8 mouse cellular contexts compared by ENCODE assay signal in the genomic region with DNA sequence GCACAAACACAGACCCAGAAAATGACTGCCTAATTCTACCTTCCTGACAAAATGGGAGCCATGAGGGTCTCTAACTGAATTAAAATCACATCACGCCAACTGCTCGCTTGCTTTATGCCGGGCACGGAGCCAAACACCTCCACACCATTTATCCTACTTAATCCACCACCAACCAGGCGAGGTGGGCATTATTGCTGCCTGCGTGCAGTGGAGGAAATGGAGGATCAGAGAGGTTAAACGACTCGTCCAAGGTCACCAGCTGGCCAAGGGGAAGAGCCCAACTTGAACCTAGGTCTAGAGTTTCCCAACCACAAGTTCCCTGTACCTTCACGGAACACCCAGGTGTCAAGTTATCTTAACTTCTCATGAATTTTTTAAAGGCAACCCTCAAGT. TPM values are rescaled to one million over a fixed set of nuclear protein-coding genes. Genes with fewer than 3 reads are reported as not detected.
DNase-seq lines count a peak whose midpoint lies in the region; ATAC-seq and TF ChIP-seq lines count a peak whose summit lies in the region.

No protein-coding gene starts in this region.

- peaks cover 29% of the 10 kb centered on the region for H3K27me3 ChIP-seq in neural tube, embryonic 11.5 days (ENCODE audit: control insufficient read depth, insufficient read depth, low read length)
- peaks cover 2% of the 10 kb centered on the region for H3K27me3 ChIP-seq in hindbrain, embryonic 16.5 days (replicated peaks; ENCODE audit: control insufficient read depth, insufficient read depth, low read length)
- peaks cover 56% of the 10 kb centered on the region for H3K27me3 ChIP-seq in liver, embryonic 15.5 days
- no peaks in the 10 kb centered on the region for H3K27me3 ChIP-seq in small intestine, adult 2 months (ENCODE audit: control insufficient read depth, insufficient read depth, low read length)

- H3K4me3 ChIP-seq in neural tube, embryonic 11.5 days (ENCODE audit: low read depth, low read length), result peak overlapping the region; percentile 70
- H3K4me3 ChIP-seq in hindbrain, embryonic 16.5 days (ENCODE audit: low read length), result peak overlapping the region; percentile 83
- peak overlapping the region; percentile 61 for H3K4me3 ChIP-seq in liver, embryonic 15.5 days (replicated peaks)
- peak overlapping the region; percentile 89 for H3K4me3 ChIP-seq in small intestine, adult 2 months (ENCODE audit: low read depth, low read length)

- peaks cover 7% of the 10 kb centered on the region for H3K4me1 ChIP-seq in neural tube, embryonic 11.5 days (ENCODE audit: control insufficient read depth, insufficient read depth, low read length)
- H3K4me1 ChIP-seq in hindbrain, embryonic 16.5 days (ENCODE audit: control insufficient read depth, insufficient read depth, low read depth, low read length), result peaks cover 19% of the 10 kb centered on the region
- peaks cover 19% of the 10 kb centered on the region; the same call in 1 of the 2 replicates for H3K4me1 ChIP-seq in liver, embryonic 15.5 days (replicated peaks)
- peaks cover 19% of the 10 kb centered on the region for H3K4me1 ChIP-seq in small intestine, adult 2 months (ENCODE audit: control insufficient read depth, insufficient read depth, insufficient read length, low read length)

- no peak for TF ChIP-seq POLR2A in small intestine, adult 2 months (IDR thresholded peaks at IDR 0.05; ENCODE audit: low read depth, low read length)

- DNase-seq in adrenal gland, postnatal 25 days, result peak; percentile 41
- DNase-seq in adrenal gland, postnatal 14 days, result no peak
- DNase-seq in neural tube, embryonic 11.5 days (ENCODE audit: low spot score), result peak; percentile 55
- DNase-seq in neural tube, embryonic 10.5 days (ENCODE audit: extremely low spot score, low spot score), result no peak

- H3K9me3 ChIP-seq in neural tube, embryonic 11.5 days (ENCODE audit: control insufficient read depth, low read length), result no peaks in the 10 kb centered on the region
- no peaks in the 10 kb centered on the region for H3K9me3 ChIP-seq in hindbrain, embryonic 16.5 days (ENCODE audit: control insufficient read depth, low read length)
- H3K9me3 ChIP-seq in liver, embryonic 15.5 days (replicated peaks), result no peaks in the 10 kb centered on the region

- no peak overlapping the region for H3K27ac ChIP-seq in neural tube, embryonic 11.5 days (ENCODE audit: low read depth, low read length)
- no peak overlapping the region for H3K27ac ChIP-seq in hindbrain, embryonic 16.5 days (ENCODE audit: low read depth, low read length)
- H3K27ac ChIP-seq in liver, embryonic 15.5 days (replicated peaks), result no peak overlapping the region
- H3K27ac ChIP-seq in small intestine, adult 2 months (ENCODE audit: insufficient read depth, low read depth, low read length), result peak overlapping the region; percentile 23

- H3K36me3 ChIP-seq in neural tube, embryonic 11.5 days (ENCODE audit: control insufficient read depth, insufficient read depth, low read length), result no peaks in the 10 kb centered on the region
- no peaks in the 10 kb centered on the region for H3K36me3 ChIP-seq in hindbrain, embryonic 16.5 days (ENCODE audit: control insufficient read depth, insufficient read depth, low read length)
- no peaks in the 10 kb centered on the region for H3K36me3 ChIP-seq in liver, embryonic 15.5 days (replicated peaks)
- H3K36me3 ChIP-seq in small intestine, adult 2 months (ENCODE audit: control insufficient read depth, insufficient read depth, low read length), result no peaks in the 10 kb centered on the region

- no peak for ATAC-seq in neural tube, embryonic 11.5 days (ENCODE audit: insufficient read depth, low FRiP score, low TSS enrichment)
- ATAC-seq in hindbrain, embryonic 16.5 days, result no peak
- no peak for ATAC-seq in liver, embryonic 15.5 days (ENCODE audit: insufficient read depth)
- ATAC-seq in megakaryocyte-erythroid progenitor cell, adult 5-6 weeks (replicated peaks; ENCODE audit: low FRiP score, low TSS enrichment, poor library complexity, severe bottlenecking), result no peak

- WGBS in neural tube, embryonic 11.5 days, result 7% methylated on average over 9 of the region's 9 CpGs
- under 1% methylated on average over 9 of the region's 9 CpGs for WGBS in hindbrain, embryonic 16.5 days
- 6% methylated on average over 9 of the region's 9 CpGs for WGBS in liver, embryonic 15.5 days (ENCODE audit: insufficient replicate concordance)
- 7% methylated on average over 9 of the region's 9 CpGs for WGBS in small intestine, adult 2 months

- H3K9ac ChIP-seq in neural tube, embryonic 11.5 days (ENCODE audit: low read length), result no peak overlapping the region
- peak overlapping the region; percentile 82; the same call in 1 of the 2 replicates for H3K9ac ChIP-seq in hindbrain, embryonic 16.5 days (ENCODE audit: low read depth, low read length)
- H3K9ac ChIP-seq in liver, embryonic 15.5 days, result no peak overlapping the region

- peak overlapping the region; percentile 98 for H3K4me2 ChIP-seq in neural tube, embryonic 11.5 days (ENCODE audit: low read depth)
- peak overlapping the region; percentile 66 for H3K4me2 ChIP-seq in hindbrain, embryonic 16.5 days (ENCODE audit: low read length)
- H3K4me2 ChIP-seq in liver, embryonic 15.5 days, result peak overlapping the region; percentile 72

- TF ChIP-seq CTCF in small intestine, adult 2 months (IDR thresholded peaks at IDR 0.05; ENCODE audit: extremely low read depth, insufficient read length, insufficient replicate concordance, low read depth, low read length), result no peak

RNA-seq across cellular contexts. Expression of gene Ptpn3, which starts 2.3 kb away (rescaled TPM):
- total RNA-seq in adrenal gland, postnatal 25 days (2021), result 35.1 and 37.1 TPM in 2 replicates
- 19.0 and 26.2 TPM in 2 replicates for total RNA-seq in adrenal gland, postnatal 14 days (2021)
- polyA plus RNA-seq in neural tube, embryonic 11.5 days (2014; fragmentation: Nextera tagmentation; extraction: Ambion mirVana), result 2.7 TPM in 2 replicates
- polyA plus RNA-seq in hindbrain, embryonic 16.5 days (2015; fragmentation: Nextera tagmentation; extraction: Ambion mirVana), result 2.8 and 4.2 TPM in 2 replicates
- 0.52 and 0.66 TPM in 2 replicates for polyA plus RNA-seq in liver, embryonic 15.5 days (2015; fragmentation: Nextera tagmentation; extraction: Ambion mirVana)
- 8.9 and 15.2 TPM in 2 replicates for polyA plus RNA-seq in small intestine, adult 2 months (2012; rRNA removed)
- 11.7 and 15.2 TPM in 2 replicates for total RNA-seq in megakaryocyte-erythroid progenitor cell, adult 5-6 weeks (2014; fragmentation: Nextera tagmentation)
- total RNA-seq in megakaryocyte-erythroid progenitor cell, adult 5-6 weeks (2017), result 8.7 and 15.4 TPM in 2 replicates

Comparison
In these comparisons a context has a peak if more than half of its experiments do, and no peak if none do; other contexts are left out.
1. DNase-seq: peak in adrenal gland, postnatal 25 days (single experiment) and neural tube, embryonic 11.5 days (single experiment); none in adrenal gland, postnatal 14 days (single experiment) and neural tube, embryonic 10.5 days (single experiment).
2. Peak in every context shown above with its lines, with median percentiles within 50 percentile points of each other: H3K4me2 ChIP-seq and H3K4me3 ChIP-seq.